Mouse (Mus musculus): Measurements from ENCODE around the gene Gmppb.
"Not testable (repeated sequence)": the region's sequence is repeated elsewhere in the genome, so short reads cannot be mapped to it uniquely, and the experiment has no call there.

The Gmppb gene

GRCm38 (mm10) chr9:108049016-108049455 is at the start of gene Gmppb:
TSS of gene Gmppb (plus strand) at chr9:108049242.
- peak; percentile 91 to 95 for DNase-seq (ENCODE audit: low spot score in 2 of 2)

- peak; percentile 99 for DNase-seq (ENCODE audit: low spot score in 2 of 2)
Observed at GRCm38 (mm10) chr9:108001922-108002770, 46.9 kb upstream of the Gmppb start, which contains the start of gene Ip6k1. TSS of gene Ip6k1 (plus strand) at chr9:108002501.

- peak in 1 of 2 experiments; percentile 41 for DNase-seq (ENCODE audit: low spot score in 2 of 2)
Observed at GRCm38 (mm10) chr9:108002778-108003530, 46.1 kb upstream of the Gmppb start.

GRCm38 (mm10) chr9:108003531-108003890 is 45.5 kb upstream of the Gmppb start:
- DNase-seq (ENCODE audit: low spot score in 2 of 2) = peak in 1 of 2 experiments; percentile 25

- no peak for DNase-seq (ENCODE audit: low spot score in 2 of 2)
Observed at GRCm38 (mm10) chr9:108008041-108008440, 41.0 kb upstream of the Gmppb start.

GRCm38 (mm10) chr9:108010385-108010784 is 38.7 kb upstream of the Gmppb start:
- no peak for DNase-seq (ENCODE audit: low spot score in 2 of 2)

GRCm38 (mm10) chr9:108013577-108013976 is 35.5 kb upstream of the Gmppb start:
- DNase-seq (ENCODE audit: low spot score in 2 of 2) = not testable (repeated sequence)

- no peak for DNase-seq (ENCODE audit: low spot score in 2 of 2)
Observed at GRCm38 (mm10) chr9:108017127-108017526, 31.9 kb upstream of the Gmppb start.

GRCm38 (mm10) chr9:108020741-108021140 is 28.3 kb upstream of the Gmppb start:
- no peak for DNase-seq (ENCODE audit: low spot score in 2 of 2)

GRCm38 (mm10) chr9:108023216-108023615 is 25.8 kb upstream of the Gmppb start:
- no peak for DNase-seq (ENCODE audit: low spot score in 2 of 2)

- no peak for DNase-seq (ENCODE audit: low spot score in 2 of 2)
Observed at GRCm38 (mm10) chr9:108026584-108026983, 22.5 kb upstream of the Gmppb start.

- DNase-seq (ENCODE audit: low spot score in 2 of 2) = no peak
Observed at GRCm38 (mm10) chr9:108027867-108028266, 21.2 kb upstream of the Gmppb start.

- DNase-seq (ENCODE audit: low spot score in 2 of 2) = no peak
Observed at GRCm38 (mm10) chr9:108032126-108032525, 16.9 kb upstream of the Gmppb start.

GRCm38 (mm10) chr9:108035331-108036156 is 13.5 kb upstream of the Gmppb start:
- no peak for DNase-seq (ENCODE audit: low spot score in 2 of 2)

- no peak for DNase-seq (ENCODE audit: low spot score in 2 of 2)
Observed at GRCm38 (mm10) chr9:108044751-108045492, 4.1 kb upstream of the Gmppb start.

- no peak for DNase-seq (ENCODE audit: low spot score in 2 of 2)
Observed at GRCm38 (mm10) chr9:108046582-108046981, 2.5 kb upstream of the Gmppb start.

- DNase-seq (ENCODE audit: low spot score in 2 of 2) = no peak
Observed at GRCm38 (mm10) chr9:108047601-108048565, 1.2 kb upstream of the Gmppb start.

GRCm38 (mm10) chr9:108048566-108048955 is 481 bp upstream of the Gmppb start:
- DNase-seq (ENCODE audit: low spot score in 2 of 2) = no peak

- DNase-seq (ENCODE audit: low spot score in 2 of 2) = no peak
Observed at GRCm38 (mm10) chr9:108049561-108050251, 664 bp downstream of the Gmppb start.

All from spleen, postnatal 14 days (tissue).